Mouse (Mus musculus): ENCODE data around the gene Nop58. TPM values are rescaled to one million over a fixed set of nuclear protein-coding genes. Genes with fewer than 3 reads are reported as not detected.
A peak's percentile ranks its signal among the peaks of the same experiment; 100 is the strongest.
"Not testable (repeated sequence)": the region's sequence is repeated elsewhere in the genome, so short reads cannot be mapped to it uniquely, and the experiment has no call there.

Nop58 gene
- total RNA-seq, 2 experiments from 2014 or later = 88.6 to 115 TPM

DNA sequence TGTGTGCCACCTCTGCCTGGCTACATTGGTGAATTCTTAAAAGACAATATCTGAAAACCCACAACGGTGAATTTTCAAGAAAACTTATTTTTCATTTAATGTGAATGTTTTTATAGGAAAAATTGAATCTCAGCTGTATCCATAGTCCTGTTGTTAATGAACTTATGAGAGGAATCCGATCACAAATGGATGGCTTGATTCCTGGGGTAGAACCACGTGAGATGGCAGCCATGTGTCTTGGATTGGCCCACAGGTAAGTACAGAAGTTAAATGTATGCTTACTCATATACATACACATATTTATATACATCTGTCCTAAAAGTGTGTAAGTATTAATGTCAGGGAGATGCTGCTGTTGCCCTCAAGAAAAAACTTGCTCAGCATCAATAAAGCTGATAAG is 13.4 kb downstream of the Nop58 start:
- no peak for ATAC-seq (replicated peaks; ENCODE audit: low FRiP score, poor library complexity, severe bottlenecking)

DNA sequence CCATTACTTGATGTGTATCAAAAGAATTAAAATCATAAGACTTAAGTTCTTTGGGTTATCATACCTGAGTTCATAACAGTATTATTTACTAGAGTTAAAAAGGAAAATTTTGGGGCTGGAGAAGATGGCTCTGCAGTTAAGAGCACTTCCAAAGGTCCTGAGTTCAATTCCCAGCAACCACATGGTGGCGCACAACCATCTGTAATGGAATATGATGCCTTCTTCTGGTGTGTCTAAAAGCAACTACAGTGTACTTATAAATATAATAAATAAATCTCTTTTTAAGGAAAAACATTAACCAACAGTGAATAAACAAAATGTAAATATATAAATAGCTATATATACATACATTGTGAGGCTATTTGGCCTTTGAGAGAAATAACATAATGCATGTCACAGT is 17.0 kb downstream of the Nop58 start:
- no peak for ATAC-seq (replicated peaks; ENCODE audit: low FRiP score, poor library complexity, severe bottlenecking)

DNA sequence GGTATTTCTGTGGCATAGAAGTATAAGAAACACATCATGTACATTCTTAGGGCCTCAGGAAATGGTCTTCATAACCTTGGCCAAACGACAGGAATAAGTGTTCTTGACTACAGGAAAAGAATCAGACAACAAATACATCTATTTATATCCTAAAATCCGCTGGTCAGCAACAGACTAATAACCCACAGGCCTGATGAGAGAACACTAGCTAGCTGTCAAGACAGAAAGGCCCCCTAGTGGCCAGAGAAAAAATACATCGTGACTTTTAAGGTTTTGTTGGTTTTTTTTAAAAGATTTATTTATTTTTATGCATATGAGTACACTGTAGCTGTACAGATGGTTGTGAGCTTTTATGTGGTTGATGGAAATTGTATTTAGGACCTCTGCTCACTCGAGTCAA is 35.1 kb downstream of the Nop58 start:
- peak; percentile 62; the same call in 1 of the 2 replicates for ATAC-seq (replicated peaks; ENCODE audit: low FRiP score, poor library complexity, severe bottlenecking)

DNA sequence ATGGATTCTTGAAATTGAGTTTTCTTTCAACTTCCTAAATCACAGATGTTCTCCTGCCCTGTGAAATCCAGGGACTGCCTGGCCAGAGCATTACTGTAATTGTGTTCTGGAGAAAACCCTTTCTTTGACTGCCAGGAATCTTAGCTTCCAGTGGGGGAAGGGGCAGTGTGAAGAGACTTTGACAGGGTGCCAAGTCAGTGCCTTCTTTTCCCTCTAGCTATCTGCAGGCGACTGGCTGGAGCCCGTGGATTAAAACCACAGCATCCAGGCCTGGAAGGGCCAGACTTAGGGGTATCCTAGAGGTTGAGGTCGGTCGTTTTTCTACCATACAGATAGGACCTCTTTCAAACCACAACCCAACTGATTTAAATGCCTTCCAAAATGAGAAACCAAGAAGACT is 40.9 kb downstream of the Nop58 start:
- ATAC-seq (replicated peaks; ENCODE audit: low FRiP score, poor library complexity, severe bottlenecking) = no peak

DNA sequence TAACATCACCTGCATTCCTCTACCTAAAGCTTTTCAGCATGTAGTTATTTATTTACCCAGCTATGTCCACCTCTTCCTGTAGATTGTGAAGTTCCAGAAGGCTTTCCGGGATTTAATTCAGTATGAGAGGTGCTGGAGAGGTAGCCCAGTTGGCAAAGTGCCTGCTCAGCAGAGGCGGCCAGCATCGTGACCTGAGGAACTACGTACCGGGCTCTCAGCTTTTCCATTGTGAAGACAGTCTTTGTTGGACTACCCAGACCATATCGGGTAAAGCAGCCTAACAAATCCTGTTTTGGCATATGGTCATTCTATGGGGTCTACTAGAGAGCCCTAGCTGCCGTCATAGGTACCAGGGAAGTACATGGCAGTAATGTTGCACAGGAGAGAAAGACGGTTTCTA is 45.3 kb downstream of the Nop58 start:
- ATAC-seq (replicated peaks; ENCODE audit: low FRiP score, poor library complexity, severe bottlenecking) = no peak

DNA sequence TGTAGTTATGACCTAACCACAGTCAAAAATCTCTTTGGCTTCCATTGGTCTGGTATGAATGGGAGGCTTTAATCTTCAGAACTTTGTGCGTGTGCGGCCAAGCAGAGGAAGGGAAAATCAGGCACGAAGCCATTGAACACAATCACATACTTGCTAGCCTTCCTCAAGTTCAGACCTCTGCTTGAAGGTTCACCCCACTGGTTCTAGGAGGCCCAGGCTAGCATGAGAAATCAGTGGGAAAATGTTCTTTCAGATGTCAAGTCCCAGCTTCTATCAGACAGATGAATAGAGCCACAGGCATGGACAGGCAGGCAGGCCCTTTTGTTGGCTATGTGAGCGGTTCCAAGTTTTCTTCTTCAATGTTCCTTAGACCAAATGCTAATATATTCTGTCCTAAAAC is 46.0 kb downstream of the Nop58 start:
- ATAC-seq (replicated peaks; ENCODE audit: low FRiP score, poor library complexity, severe bottlenecking) = no peak

DNA sequence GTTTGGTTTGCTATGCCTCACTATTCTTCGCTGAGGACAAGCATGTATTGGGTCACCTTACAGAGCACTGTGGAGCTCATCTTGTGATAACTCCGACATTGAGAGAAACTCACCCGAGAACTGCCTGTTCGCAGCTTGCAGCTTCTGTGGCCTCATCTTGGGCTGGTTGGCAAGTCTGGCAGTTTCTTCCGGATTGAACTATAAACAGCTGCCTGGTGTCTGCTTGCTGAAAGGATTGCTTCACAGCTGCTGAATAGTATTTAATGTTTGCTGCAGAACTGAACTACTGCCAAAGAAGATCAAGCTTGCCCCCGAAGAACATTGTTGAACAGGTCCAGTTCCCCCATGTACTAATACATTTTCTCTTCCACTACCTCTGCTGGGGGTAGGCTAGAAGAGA is 49.3 kb downstream of the Nop58 start:
- ATAC-seq (replicated peaks; ENCODE audit: low FRiP score, poor library complexity, severe bottlenecking) = no peak

DNA sequence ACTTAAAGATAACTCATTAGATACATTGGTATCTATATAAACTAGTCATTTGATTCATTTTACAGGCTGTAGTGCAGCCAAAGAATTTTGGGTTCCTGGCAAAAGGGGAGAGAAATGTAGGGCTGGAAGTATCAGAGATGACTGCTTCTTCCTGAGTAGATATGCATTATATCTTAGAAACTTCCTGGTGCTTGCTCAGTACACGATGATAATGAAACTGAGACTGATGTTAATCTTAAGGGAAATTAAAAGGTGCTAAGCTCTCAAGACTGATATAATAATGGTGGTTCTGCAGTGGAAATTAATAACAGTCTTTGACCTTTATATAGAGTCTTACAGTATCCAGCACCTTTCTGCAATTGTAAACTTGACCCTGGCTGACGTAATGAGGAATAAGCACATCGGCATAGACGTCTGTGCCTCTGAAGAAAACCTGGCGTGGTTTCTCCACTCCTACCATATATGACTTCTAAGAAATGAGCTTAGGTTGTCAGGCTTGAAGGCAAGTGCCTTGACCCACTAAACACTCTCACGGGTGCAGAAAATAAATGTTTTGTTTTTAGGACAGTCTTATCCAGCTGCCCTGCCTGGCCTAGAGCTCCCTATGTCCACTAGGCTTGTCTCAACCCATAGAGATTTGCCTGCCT is 54.1 kb downstream of the Nop58 start:
- no peak for ATAC-seq (replicated peaks; ENCODE audit: low FRiP score, poor library complexity, severe bottlenecking)

DNA sequence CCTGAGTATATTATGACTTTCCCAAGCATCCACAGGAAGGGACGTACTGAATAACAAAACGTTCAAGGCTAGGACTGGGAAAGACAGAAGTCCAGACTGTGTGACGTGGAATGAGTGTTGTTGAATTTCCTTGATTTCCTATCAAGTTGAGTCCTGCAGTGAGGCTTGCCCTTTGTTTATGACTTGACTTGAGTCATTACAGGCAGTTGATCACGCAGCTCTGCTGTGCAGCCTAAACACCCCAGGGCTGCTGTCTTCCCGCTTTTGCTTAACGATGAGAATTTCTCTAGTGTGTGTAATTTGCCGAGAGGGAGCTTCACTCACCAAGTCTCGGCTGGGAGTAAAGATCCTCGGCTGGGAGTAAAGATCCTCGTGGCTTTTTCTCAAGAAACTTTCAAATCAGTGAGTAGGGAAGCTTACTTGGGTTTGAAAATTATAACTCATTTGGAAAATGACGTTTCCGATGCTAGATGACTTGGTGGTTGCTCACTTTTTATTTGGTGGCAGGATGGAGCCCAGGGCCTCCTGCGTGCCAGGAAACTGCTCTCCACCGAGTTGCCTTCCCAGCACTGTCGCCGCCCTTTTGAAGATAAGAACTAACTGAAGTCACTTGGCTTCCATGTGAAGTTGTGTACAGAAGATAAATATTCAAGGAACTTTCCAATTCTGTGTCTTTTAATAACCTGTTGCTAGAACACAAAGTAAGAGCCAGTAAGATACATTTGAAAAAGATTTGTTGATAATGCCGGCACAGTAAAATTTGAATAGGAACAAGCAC is 55.0 kb downstream of the Nop58 start:
- no peak for ATAC-seq (replicated peaks; ENCODE audit: low FRiP score, poor library complexity, severe bottlenecking)

DNA sequence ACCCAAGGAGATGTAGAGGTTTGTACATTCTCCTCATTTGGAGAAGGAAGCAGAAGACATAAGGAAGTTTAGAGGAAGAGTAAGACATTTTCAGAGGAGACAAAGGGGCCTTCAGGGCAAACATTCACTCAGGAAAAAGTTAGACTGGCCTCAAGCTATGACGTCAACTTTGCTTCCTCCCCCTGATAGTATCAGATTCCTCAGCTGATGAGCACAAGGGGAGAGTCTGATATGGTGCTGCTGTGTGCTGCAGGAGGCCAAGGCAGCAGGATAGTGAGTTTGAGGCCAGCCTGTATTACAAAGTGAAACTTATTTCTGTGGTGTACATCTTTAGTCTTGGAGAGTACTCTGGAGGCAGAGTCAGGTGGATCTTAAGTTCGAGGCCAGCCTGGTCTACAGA is 64.3 kb downstream of the Nop58 start:
- ATAC-seq (replicated peaks; ENCODE audit: low FRiP score, poor library complexity, severe bottlenecking) = no peak

DNA sequence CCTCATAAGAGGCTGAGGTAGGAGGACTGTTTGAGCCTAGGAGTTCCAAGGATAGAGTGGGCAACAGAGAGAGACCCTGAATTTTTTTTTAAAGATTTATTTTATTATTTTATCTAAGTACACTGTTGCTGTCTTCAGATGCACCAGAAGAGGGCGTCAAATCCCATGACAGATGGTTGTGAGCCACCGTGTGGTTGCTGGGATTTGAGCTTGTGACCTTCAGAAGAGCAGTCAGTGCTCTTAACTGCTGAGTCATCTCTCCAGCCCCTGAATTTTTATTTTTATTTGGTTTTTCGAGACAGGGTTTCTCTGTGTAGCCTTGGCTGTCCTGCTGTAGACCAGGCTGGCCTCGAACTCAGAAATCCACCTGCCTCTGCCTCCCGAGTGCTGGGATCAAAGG is 65.0 kb downstream of the Nop58 start:
- ATAC-seq (replicated peaks; ENCODE audit: low FRiP score, poor library complexity, severe bottlenecking) = not testable (repeated sequence)

DNA sequence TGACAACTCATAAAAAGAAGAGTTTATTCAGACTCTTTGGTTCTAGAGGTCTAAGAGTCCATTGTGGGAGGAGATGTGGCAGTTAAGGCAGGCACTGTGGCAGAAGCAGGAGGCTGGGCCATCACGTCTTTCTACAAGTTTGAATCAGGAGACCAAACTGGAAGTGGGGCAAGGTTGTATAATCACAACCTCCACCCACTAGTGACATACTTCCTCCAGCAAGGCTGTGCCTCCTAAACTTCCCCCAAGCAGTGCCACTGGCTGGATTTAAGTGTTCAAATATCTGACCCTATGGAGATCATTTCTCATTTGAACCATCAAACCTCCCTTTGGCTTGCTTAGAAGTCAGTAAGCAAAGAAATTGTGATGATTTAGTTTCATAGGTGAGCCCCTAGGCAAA is 70.5 kb downstream of the Nop58 start:
- no peak for ATAC-seq (replicated peaks; ENCODE audit: low FRiP score, poor library complexity, severe bottlenecking)

DNA sequence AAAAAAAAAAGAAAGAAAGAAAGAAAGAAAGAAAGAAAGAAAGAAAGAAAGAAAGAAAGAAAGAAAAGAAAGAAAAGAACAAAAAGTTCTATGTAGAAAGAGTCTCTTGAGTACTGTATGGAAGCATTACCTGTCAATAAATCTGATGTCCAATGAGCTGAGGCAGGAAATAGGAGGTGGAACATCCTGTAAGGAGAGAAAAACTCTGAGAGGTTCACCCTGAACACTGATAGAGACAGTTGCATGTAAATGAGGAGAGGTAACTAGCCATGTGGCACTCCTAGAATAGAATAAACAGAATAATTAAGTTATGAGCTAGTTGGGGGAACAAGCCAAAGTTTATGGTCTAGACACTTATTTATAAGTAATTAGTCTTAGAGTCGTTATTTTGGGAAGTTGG is 73.6 kb downstream of the Nop58 start:
- no peak for ATAC-seq (replicated peaks; ENCODE audit: low FRiP score, poor library complexity, severe bottlenecking)

DNA sequence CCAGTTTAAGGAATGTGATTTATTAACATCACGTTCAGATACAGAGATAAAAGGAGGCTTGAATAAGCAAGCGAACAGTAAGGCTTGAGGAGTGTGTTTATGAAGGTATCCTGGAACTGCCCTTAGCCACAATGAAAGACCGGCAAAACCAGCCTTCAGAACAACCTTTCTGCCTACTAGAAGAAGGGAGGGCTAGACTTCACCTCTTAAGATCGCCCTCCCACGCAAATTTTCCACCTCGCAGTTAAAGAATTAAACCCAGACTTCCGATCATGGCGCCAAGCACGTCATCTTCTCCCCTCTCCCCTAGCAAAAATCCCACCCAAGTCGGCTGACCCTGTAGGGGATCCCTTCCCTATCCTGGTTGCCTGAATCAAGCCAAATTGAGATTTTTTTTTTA is 77.4 kb downstream of the Nop58 start:
- no peak for ATAC-seq (replicated peaks; ENCODE audit: low FRiP score, poor library complexity, severe bottlenecking)

DNA sequence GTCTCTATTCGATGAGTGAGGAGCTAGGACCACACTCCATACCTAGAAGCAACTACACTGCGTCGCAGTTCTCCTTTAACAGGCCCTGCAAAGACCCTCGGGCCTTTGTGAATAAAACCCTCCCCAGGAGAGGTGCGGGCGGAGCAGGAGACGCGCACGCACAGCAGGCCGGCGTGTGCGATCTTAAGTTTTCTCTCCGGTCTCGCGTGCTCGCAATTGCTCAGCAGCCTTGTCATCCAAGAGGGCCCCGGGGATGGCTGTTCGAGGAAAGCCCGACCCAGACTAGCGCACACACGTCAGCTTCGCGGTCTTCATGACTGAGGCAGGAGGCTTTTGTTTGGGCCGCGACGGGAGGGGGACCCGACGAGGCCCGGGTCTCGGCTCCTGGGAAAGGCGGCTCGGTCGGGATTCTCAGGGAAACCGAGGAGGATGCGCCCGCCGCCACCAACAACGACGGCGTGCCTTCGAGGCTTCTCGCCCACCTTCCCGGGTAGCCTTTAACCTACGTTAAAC is 77.9 kb downstream of the Nop58 start:
- peak; percentile 44 for ATAC-seq (replicated peaks; ENCODE audit: low FRiP score, poor library complexity, severe bottlenecking)

DNA sequence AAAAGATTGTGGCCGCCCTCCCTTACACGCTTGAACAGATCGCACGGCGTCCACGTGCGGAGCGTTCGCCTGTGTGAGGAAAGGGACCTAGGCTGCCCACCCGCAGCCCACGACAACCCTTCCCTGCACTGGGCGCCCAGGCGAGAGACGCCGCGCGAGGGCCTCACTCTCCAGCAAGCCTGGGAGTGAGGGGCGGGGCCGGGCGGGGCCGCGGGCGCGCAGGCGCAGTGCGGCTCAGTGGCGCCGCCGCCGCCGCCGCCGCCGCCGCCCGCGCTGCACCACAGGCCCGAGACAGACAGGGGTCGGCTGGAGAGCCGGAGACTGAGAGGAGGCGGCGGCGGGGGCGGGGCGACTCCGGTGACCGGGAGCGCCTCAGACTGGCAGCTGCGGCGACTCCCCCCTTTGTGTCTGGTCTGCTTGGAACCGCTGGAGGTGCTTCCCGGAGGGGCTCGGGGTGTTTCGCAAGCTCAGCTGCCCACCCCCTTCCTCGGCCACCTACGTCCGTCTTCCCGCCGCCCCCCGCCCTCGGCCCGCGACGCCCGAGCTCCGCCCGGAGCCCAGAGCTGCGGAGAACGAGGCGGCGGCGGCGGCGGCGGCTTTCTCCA is 78.5 kb downstream of the Nop58 start, which contains the start of gene Bmpr2:
Bmpr2 (plus strand) TSS at position 237 of the 605 bp plus-strand sequence.
- peak; percentile 87 for ATAC-seq (replicated peaks; ENCODE audit: low FRiP score, poor library complexity, severe bottlenecking)

DNA sequence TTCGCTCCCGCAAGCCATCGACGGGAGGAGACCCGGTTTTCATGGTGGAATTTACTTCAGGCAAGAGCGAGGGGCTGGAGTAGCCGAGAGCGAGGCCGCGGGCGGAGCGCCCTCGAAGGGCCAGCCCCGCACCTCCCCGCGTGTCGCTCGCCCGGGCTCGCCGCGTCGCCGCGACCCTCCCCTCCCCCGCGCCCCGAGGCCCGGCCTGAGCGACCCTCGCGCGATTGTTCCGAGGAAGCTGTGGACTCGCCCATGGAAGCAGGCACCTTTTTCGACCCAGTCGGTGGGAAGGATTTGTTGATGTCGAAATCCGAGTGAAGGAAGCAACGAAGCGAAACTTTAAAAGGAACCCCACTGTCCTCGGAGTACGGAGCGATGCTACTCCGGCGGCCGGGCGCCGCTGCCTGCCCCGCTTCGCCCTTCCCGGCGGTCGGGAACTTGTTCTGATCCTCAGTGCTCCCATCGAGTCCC is 79.0 kb downstream of the Nop58 start:
- ATAC-seq (replicated peaks; ENCODE audit: low FRiP score, poor library complexity, severe bottlenecking) = no peak

DNA sequence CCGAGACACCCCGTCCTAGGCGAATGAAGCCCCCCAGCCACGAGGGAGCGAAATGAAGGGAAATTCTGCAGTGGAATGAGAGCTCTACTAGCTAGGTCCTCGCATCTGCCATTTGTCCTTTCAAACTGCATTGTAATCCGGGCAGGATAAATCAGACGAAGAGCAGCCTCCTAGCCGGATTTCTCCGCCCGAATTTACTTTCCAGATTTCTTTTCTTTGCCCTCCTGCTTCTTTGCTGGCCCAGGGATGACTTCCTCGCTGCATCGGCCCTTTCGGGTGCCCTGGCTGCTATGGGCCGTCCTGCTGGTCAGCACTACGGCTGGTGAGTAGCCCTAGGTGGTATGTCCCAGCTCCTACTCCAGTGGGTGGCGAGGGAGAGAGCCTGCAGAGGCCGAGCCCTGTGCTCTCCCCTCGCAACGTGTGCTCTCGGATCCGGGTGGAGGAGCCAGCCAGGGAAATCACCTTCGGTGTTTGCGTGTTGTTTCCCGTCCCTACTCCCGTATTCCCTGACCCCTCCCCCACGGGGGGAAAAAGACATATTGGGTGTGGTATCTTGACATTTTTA is 79.7 kb downstream of the Nop58 start:
- ATAC-seq (replicated peaks; ENCODE audit: low FRiP score, poor library complexity, severe bottlenecking) = 0 out of 2 replicates have a peak, but pooled peaks have one; percentile 27

DNA sequence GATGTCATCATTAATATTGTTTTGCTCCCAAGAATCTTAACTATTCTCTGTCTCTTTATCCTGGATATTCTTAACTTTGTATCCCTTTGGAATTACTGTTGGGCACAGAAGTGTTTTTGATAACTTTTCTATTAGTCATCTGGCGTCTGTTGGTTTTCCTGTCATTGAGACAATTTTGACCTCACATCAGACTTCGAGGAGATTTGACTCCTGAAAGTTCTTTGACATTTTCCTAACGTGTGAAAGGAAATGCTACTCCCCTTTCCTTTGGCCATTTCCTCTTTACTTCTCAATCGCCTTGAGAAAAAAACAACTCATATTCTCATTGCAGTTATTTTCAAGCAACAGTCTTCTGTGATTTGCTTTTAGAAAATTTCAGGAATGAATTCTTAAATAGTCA is 80.5 kb downstream of the Nop58 start:
- no peak for ATAC-seq (replicated peaks; ENCODE audit: low FRiP score, poor library complexity, severe bottlenecking)

DNA sequence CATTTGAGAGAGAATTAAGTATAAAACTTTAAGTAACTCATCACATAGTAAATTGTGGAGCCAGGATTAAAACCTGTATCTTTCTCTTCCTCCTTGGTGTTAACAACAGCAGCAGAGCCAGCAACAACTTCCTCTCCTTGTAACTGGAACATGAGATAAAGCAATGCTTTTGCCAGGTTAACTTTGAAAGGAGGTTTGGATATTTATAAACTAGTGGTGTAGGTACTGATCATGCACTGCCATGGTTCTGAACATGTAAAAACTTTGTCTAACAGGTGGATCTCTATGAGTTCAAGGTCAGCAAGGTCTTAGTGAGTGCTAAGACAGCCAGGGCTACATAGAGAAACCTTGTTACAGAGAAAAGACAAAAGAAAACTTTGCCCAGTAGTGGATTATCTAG is 81.9 kb downstream of the Nop58 start:
- ATAC-seq (replicated peaks; ENCODE audit: low FRiP score, poor library complexity, severe bottlenecking) = no peak
